Mouse (Mus musculus): ENCODE data around the gene Cryge. TPM values are rescaled to one million over a fixed set of nuclear protein-coding genes. Genes with fewer than 3 reads are reported as not detected.
A peak's percentile ranks its signal among the peaks of the same experiment; 100 is the strongest.

Cryge gene
- total and polyA plus RNA-seq, 2 experiments from 2014 or later = not detected

DNA sequence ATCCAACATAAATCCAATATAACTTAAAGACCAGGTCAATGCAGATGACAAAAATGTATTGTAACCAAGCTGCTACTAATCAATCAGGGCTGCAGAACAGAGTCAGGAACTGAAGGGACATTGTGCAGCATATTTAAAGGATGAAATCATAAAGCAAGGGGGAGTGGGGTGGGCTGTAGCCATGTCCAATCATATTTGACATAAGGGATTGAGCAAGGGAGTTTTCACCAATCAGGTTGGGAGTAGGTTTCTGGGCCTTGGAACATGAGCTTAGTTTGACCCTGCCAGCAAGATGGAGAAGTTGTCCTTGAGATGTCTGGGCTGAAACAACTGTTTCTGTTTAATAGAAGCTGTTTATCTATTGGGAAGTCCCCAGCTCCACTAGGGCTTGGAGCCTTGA lies 18.3 kb downstream of the Cryge start, which contains the start of gene Akr1cl:
Gene Akr1cl, minus strand, starts transcription at position 119 of the 400 bp plus-strand sequence.
- TF ChIP-seq CTCF (IDR thresholded peaks at IDR 0.05; ENCODE audit: low read depth) = no peak
- H3K9ac ChIP-seq (replicated peaks; ENCODE audit: low read length) = no peak within 1 kb of the TSS
- no peaks in the 10 kb centered on the region for H3K36me3 ChIP-seq (ENCODE audit: insufficient read depth, low read length)
- no peaks in the 10 kb centered on the region for H3K9me3 ChIP-seq (ENCODE audit: low read length)
- no peak within 1 kb of the TSS for H3K27ac ChIP-seq
- DNase-seq (ENCODE audit: low spot score) = no peak
- no peaks in the 10 kb centered on the region for H3K27me3 ChIP-seq (ENCODE audit: insufficient read depth, low read length)
- no peaks in the 10 kb centered on the region for H3K4me1 ChIP-seq (ENCODE audit: insufficient read depth, low read length)
- no peak within 1 kb of the TSS for H3K4me3 ChIP-seq (ENCODE audit: low read length)
- no peak for ATAC-seq
- H3K4me2 ChIP-seq (ENCODE audit: low read depth, low read length) = no peak within 1 kb of the TSS

DNA sequence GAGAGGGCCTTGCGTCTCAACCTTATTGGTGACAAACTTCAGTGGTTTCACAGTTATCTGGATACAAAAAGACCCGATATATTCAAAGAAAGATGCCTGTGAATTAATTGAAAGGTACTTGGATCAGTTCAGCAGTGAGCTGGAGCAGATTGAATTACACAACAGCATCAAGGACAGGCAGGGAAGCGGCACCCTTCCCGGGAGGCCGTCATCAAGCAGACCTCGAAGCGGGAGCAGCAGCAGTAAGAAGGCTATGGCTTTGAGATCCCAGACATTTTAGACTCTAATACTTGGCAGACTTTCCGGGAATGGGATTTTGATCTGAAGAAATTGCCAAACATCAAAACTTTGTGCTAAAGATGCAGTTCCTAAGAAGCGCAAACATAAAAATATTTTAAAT lies 22.7 kb downstream of the Cryge start:
- ATAC-seq = no peak
- 59% methylated on average over 9 of the region's 9 CpGs for WGBS
- no peak for TF ChIP-seq CTCF (IDR thresholded peaks at IDR 0.05; ENCODE audit: low read depth)

GRCm38 (mm10) chr1:65012726-65013125 lies 38.2 kb downstream of the Cryge start:
- H3K9me3 ChIP-seq (ENCODE audit: low read length) = no peaks in the 10 kb centered on the region
- no peaks in the 10 kb centered on the region for H3K27me3 ChIP-seq (ENCODE audit: insufficient read depth, low read length)
- H3K27ac ChIP-seq = no peak overlapping the region
- no peak overlapping the region for H3K4me3 ChIP-seq (ENCODE audit: low read length)
- H3K9ac ChIP-seq (replicated peaks; ENCODE audit: low read length) = no peak overlapping the region
- no peaks in the 10 kb centered on the region for H3K36me3 ChIP-seq (ENCODE audit: insufficient read depth, low read length)
- no peak for TF ChIP-seq CTCF (IDR thresholded peaks at IDR 0.05; ENCODE audit: low read depth)
- no peaks in the 10 kb centered on the region for H3K4me1 ChIP-seq (ENCODE audit: insufficient read depth, low read length)
- WGBS = 84% methylated on average over 4 of the region's 4 CpGs
- DNase-seq (ENCODE audit: low spot score) (no peak), ATAC-seq (no peak)
- no peak overlapping the region for H3K4me2 ChIP-seq (ENCODE audit: low read depth, low read length)

More for the DNA sequence above, 22.7 kb downstream of the Cryge start:
- no peak overlapping the region for H3K4me2 ChIP-seq (ENCODE audit: low read depth, low read length)
- H3K36me3 ChIP-seq (ENCODE audit: insufficient read depth, low read length) = no peaks in the 10 kb centered on the region
- no peaks in the 10 kb centered on the region for H3K9me3 ChIP-seq (ENCODE audit: low read length)
- no peak overlapping the region for H3K4me3 ChIP-seq (ENCODE audit: low read length)
- DNase-seq (ENCODE audit: low spot score) = no peak
- H3K4me1 ChIP-seq (ENCODE audit: insufficient read depth, low read length) = no peaks in the 10 kb centered on the region
- no peak overlapping the region for H3K27ac ChIP-seq
- H3K27me3 ChIP-seq (ENCODE audit: insufficient read depth, low read length) = no peaks in the 10 kb centered on the region
- no peak overlapping the region for H3K9ac ChIP-seq (replicated peaks; ENCODE audit: low read length)

- Histone ChIP-seq H3K9me3 (ENCODE audit: low read length) (no peaks in the 10 kb centered on the region), H3K4me1 (ENCODE audit: insufficient read depth, low read length) (no peaks in the 10 kb centered on the region), H3K4me2 (ENCODE audit: low read depth, low read length) (no peak overlapping the region), H3K36me3 (ENCODE audit: insufficient read depth, low read length) (no peaks in the 10 kb centered on the region), H3K4me3 (ENCODE audit: low read length) (no peak overlapping the region), H3K27ac (no peak overlapping the region), H3K9ac (replicated peaks; ENCODE audit: low read length) (no peak overlapping the region), H3K27me3 (ENCODE audit: insufficient read depth, low read length) (no peaks in the 10 kb centered on the region)
- peak; percentile 99 for TF ChIP-seq CTCF (IDR thresholded peaks at IDR 0.05; ENCODE audit: low read depth)
- ATAC-seq = peak; percentile 90
- peak; percentile 94 for DNase-seq (ENCODE audit: low spot score)
- 10% methylated on average over 9 of the region's 9 CpGs for WGBS
Observed at GRCm38 (mm10) chr1:65010153-65010552, 40.8 kb downstream of the Cryge start.

GRCm38 (mm10) chr1:65005575-65005974 lies 45.4 kb downstream of the Cryge start:
- Histone ChIP-seq H3K36me3 (ENCODE audit: insufficient read depth, low read length) (no peaks in the 10 kb centered on the region), H3K9ac (replicated peaks; ENCODE audit: low read length) (no peak overlapping the region), H3K4me1 (ENCODE audit: insufficient read depth, low read length) (no peaks in the 10 kb centered on the region), H3K27ac (no peak overlapping the region), H3K4me3 (ENCODE audit: low read length) (no peak overlapping the region), H3K9me3 (ENCODE audit: low read length) (no peaks in the 10 kb centered on the region), H3K27me3 (ENCODE audit: insufficient read depth, low read length) (no peaks in the 10 kb centered on the region), H3K4me2 (ENCODE audit: low read depth, low read length) (no peak overlapping the region)
- 88% methylated on average over 6 of the region's 6 CpGs for WGBS
- no peak for TF ChIP-seq CTCF (IDR thresholded peaks at IDR 0.05; ENCODE audit: low read depth)
- DNase-seq (ENCODE audit: low spot score) (no peak), ATAC-seq (no peak)

- DNase-seq (ENCODE audit: low spot score) (no peak), ATAC-seq (no peak)
- Histone ChIP-seq H3K9me3 (ENCODE audit: low read length) (no peaks in the 10 kb centered on the region), H3K9ac (replicated peaks; ENCODE audit: low read length) (no peak overlapping the region), H3K36me3 (ENCODE audit: insufficient read depth, low read length) (no peaks in the 10 kb centered on the region), H3K27ac (no peak overlapping the region), H3K4me2 (ENCODE audit: low read depth, low read length) (no peak overlapping the region), H3K4me1 (ENCODE audit: insufficient read depth, low read length) (no peaks in the 10 kb centered on the region), H3K27me3 (ENCODE audit: insufficient read depth, low read length) (no peaks in the 10 kb centered on the region), H3K4me3 (ENCODE audit: low read length) (no peak overlapping the region)
- 77% methylated on average over 4 of the region's 4 CpGs for WGBS
- no peak for TF ChIP-seq CTCF (IDR thresholded peaks at IDR 0.05; ENCODE audit: low read depth)
Observed at GRCm38 (mm10) chr1:65004526-65004925, 46.4 kb downstream of the Cryge start.

Other genes starting within 250 kb of the Cryge start
- gene Plekhm3, start 94.3 kb downstream of the Cryge start, total RNA-seq (2014; rRNA removed) = 12.4 and 22.4 TPM in 2 replicates
- gene Plekhm3, start 94.3 kb downstream of the Cryge start, polyA plus RNA-seq (2015; fragmentation: Nextera tagmentation; extraction: Ambion mirVana) = 4.7 and 6.1 TPM in 2 replicates
- gene Akr1cl, start 18.4 kb downstream of the Cryge start, total RNA-seq (2014; rRNA removed) = not detected in 2 replicates
- gene Akr1cl, start 18.4 kb downstream of the Cryge start, polyA plus RNA-seq (2015; fragmentation: Nextera tagmentation; extraction: Ambion mirVana) = 0.10 and 0.13 TPM in 2 replicates
- not detected in 2 replicates for gene Crygd, start 12.3 kb upstream of the Cryge start, total RNA-seq (2014; rRNA removed)
- gene Crygd, start 12.3 kb upstream of the Cryge start, polyA plus RNA-seq (2015; fragmentation: Nextera tagmentation; extraction: Ambion mirVana) = not detected in 2 replicates
- not detected in 2 replicates for gene Crygc, start 22.5 kb upstream of the Cryge start, total RNA-seq (2014; rRNA removed)
- gene Crygc, start 22.5 kb upstream of the Cryge start, polyA plus RNA-seq (2015; fragmentation: Nextera tagmentation; extraction: Ambion mirVana) = not detected in 2 replicates
- gene Crygb, start 31.1 kb upstream of the Cryge start, total RNA-seq (2014; rRNA removed) = not detected in 2 replicates
- 0.40 TPM in 1 of 2 replicates, not detected in the other for gene Crygb, start 31.1 kb upstream of the Cryge start, polyA plus RNA-seq (2015; fragmentation: Nextera tagmentation; extraction: Ambion mirVana)
- 1.9 and 5.4 TPM in 2 replicates for gene Cryga, start 52.2 kb upstream of the Cryge start, total RNA-seq (2014; rRNA removed)
- 1.2 TPM in 2 replicates for gene Cryga, start 52.2 kb upstream of the Cryge start, polyA plus RNA-seq (2015; fragmentation: Nextera tagmentation; extraction: Ambion mirVana)
- gene Gm28845, start 68.4 kb upstream of the Cryge start, total RNA-seq (2014; rRNA removed) = 2.6 TPM in 1 of 2 replicates, not detected in the other
- gene Gm28845, start 68.4 kb upstream of the Cryge start, polyA plus RNA-seq (2015; fragmentation: Nextera tagmentation; extraction: Ambion mirVana) = 0.64 and 0.74 TPM in 2 replicates
- 4.8 and 5.0 TPM in 2 replicates for gene D630023F18Rik, start 72.1 kb upstream of the Cryge start, total RNA-seq (2014; rRNA removed)
- gene D630023F18Rik, start 72.1 kb upstream of the Cryge start, polyA plus RNA-seq (2015; fragmentation: Nextera tagmentation; extraction: Ambion mirVana) = 8.6 and 10.0 TPM in 2 replicates
- gene Idh1, start 135.4 kb upstream of the Cryge start, total RNA-seq (2014; rRNA removed) = 201 and 210 TPM in 2 replicates
- gene Idh1, start 135.4 kb upstream of the Cryge start, polyA plus RNA-seq (2015; fragmentation: Nextera tagmentation; extraction: Ambion mirVana) = 338 and 346 TPM in 2 replicates
- gene Pikfyve, start 135.5 kb upstream of the Cryge start, total RNA-seq (2014; rRNA removed) = 23.4 and 28.2 TPM in 2 replicates
- gene Pikfyve, start 135.5 kb upstream of the Cryge start, polyA plus RNA-seq (2015; fragmentation: Nextera tagmentation; extraction: Ambion mirVana) = 8.7 and 10.0 TPM in 2 replicates
- gene Pth2r, start 230.9 kb upstream of the Cryge start, total RNA-seq (2014; rRNA removed) = 0.79 and 3.0 TPM in 2 replicates
- 1.8 and 1.9 TPM in 2 replicates for gene Pth2r, start 230.9 kb upstream of the Cryge start, polyA plus RNA-seq (2015; fragmentation: Nextera tagmentation; extraction: Ambion mirVana)